Mouse (Mus musculus) hindbrain, embryonic 14.5 days (tissue): ENCODE results near the gene Cby3. TPM values are rescaled to one million over a fixed set of nuclear protein-coding genes. Genes with fewer than 3 reads are reported as not detected.

Source experiments
- ATAC-seq: fragments of 200-750 bp; cut with Nextera tagmentation; 2 replicates; pipeline ENCODE4 v1.8.0; 2017; ENCODE audit warnings: moderate number of reproducible peaks, mild to moderate bottlenecking, moderate TSS enrichment, moderate library complexity; ENCODE audit not compliant: low FRiP score
- DNase-seq: peaks from one replicate; pipeline ENCODE4 v3.0.0-alpha.2; 2015; ENCODE audit warnings: low spot score
- H3K27ac ChIP-seq: fragments of 300-500 bp; sonication (generic); 2 replicates; pipeline ENCODE4 v1.5.1; 2014; ENCODE audit warnings: mild to moderate bottlenecking, moderate library complexity
- H3K27me3 ChIP-seq: fragments of 300-500 bp; sonication (generic); 2 replicates; pipeline ENCODE4 v1.6.1; 2014; ENCODE audit warnings: mild to moderate bottlenecking, low read length, mixed read lengths; ENCODE audit not compliant: control insufficient read depth, insufficient read depth
- H3K36me3 ChIP-seq: fragments of 300-500 bp; sonication (generic); replicated peaks from 2 replicates; pipeline ENCODE4 v1.6.1; 2014; ENCODE audit not compliant: control insufficient read depth, insufficient read depth
- H3K4me1 ChIP-seq: fragments of 300-500 bp; sonication (generic); replicated peaks from 2 replicates; pipeline ENCODE4 v1.6.1; 2014; ENCODE audit warnings: antibody characterized with exemption, low read length, mixed read lengths; ENCODE audit not compliant: control insufficient read depth, insufficient read depth
- H3K4me2 ChIP-seq: fragments of 300-500 bp; sonication (generic); replicated peaks from 2 replicates; pipeline ENCODE4 v1.6.1; 2014; ENCODE audit warnings: mild to moderate bottlenecking, moderate library complexity
- H3K4me3 ChIP-seq: fragments of 300-500 bp; sonication (generic); replicated peaks from 2 replicates; pipeline ENCODE4 v1.5.1; 2014; ENCODE audit warnings: mild to moderate bottlenecking, low read length
- H3K9ac ChIP-seq: fragments of 300-500 bp; sonication (generic); 2 replicates; pipeline ENCODE4 v1.6.1; 2014
- H3K9me3 ChIP-seq: fragments of 300-500 bp; sonication (generic); 2 replicates; pipeline ENCODE4 v1.6.1; 2016; ENCODE audit warnings: low read length; ENCODE audit not compliant: control insufficient read depth
- WGBS: fragments of 180-500 bp; shearing (Covaris S2); extraction: QIAGEN DNeasy Blood & Tissue Kit; methylation state at CpG from one replicate; pipeline ENCODE4 v1.1.7; 2014; 5-methylcytosine and 5-hydroxymethylcytosine counted together
- polyA plus RNA-seq: library from polyadenylated mRNA; unstranded; fragments of >200 nt; fragmentation: Nextera tagmentation; extraction: Ambion mirVana; gene quantifications from 2 replicates; pipeline ENCODE4 v1.2.1, GENCODE M21; 2014

Cby3 gene
- polyA plus RNA-seq, 1 experiment from 2014 or later = 0.68 TPM

- Histone ChIP-seq H3K4me1 (peaks cover 20% of the 10 kb centered on the region; the same call in 1 of the 2 replicates), H3K4me3 (peak overlapping the region; percentile 32), H3K9ac (peak overlapping the region; percentile 77), H3K4me2 (peak overlapping the region; percentile 72), H3K27me3 (no peaks in the 10 kb centered on the region), H3K9me3 (no peaks in the 10 kb centered on the region), H3K27ac (peak overlapping the region; percentile 94), H3K36me3 (no peaks in the 10 kb centered on the region)
- ATAC-seq (no peak), DNase-seq (no peak)
- WGBS = 97% methylated on average over 1 of the region's 1 CpGs
Measured at GRCm38 (mm10) chr11:50371911-50372310, 17.6 kb downstream of the Cby3 start.

GRCm38 (mm10) chr11:50373086-50373485 is 18.8 kb downstream of the Cby3 start:
- no peak for ATAC-seq
- no peak for DNase-seq
- H3K36me3 ChIP-seq = no peaks in the 10 kb centered on the region

GRCm38 (mm10) chr11:50373621-50374020 is 19.4 kb downstream of the Cby3 start:
- Histone ChIP-seq H3K27ac (no peak overlapping the region), H3K4me1 (peaks cover 20% of the 10 kb centered on the region; the same call in 1 of the 2 replicates), H3K4me2 (no peak overlapping the region), H3K36me3 (0 out of 2 replicates have a peak, but pooled peaks cover 1% of the 10 kb centered on the region), H3K9me3 (no peaks in the 10 kb centered on the region), H3K4me3 (no peak overlapping the region), H3K27me3 (no peaks in the 10 kb centered on the region), H3K9ac (no peak overlapping the region)
- WGBS = 88% methylated on average over 1 of the region's 1 CpGs
- DNase-seq (no peak), ATAC-seq (no peak)

More at GRCm38 (mm10) chr11:50373086-50373485, 18.8 kb downstream of the Cby3 start:
- peaks cover 20% of the 10 kb centered on the region; the same call in 1 of the 2 replicates for H3K4me1 ChIP-seq
- H3K9me3 ChIP-seq = no peaks in the 10 kb centered on the region
- no peaks in the 10 kb centered on the region for H3K27me3 ChIP-seq
- H3K9ac ChIP-seq = no peak overlapping the region
- H3K4me3 ChIP-seq = no peak overlapping the region
- no peak overlapping the region for H3K27ac ChIP-seq
- H3K4me2 ChIP-seq = no peak overlapping the region

- Histone ChIP-seq H3K36me3 (peaks cover 9% of the 10 kb centered on the region), H3K4me3 (no peak overlapping the region), H3K4me1 (peaks cover 26% of the 10 kb centered on the region), H3K4me2 (no peak overlapping the region), H3K27me3 (no peaks in the 10 kb centered on the region), H3K9ac (no peak overlapping the region), H3K9me3 (no peaks in the 10 kb centered on the region), H3K27ac (no peak overlapping the region)
- 86% methylated on average over 13 of the region's 13 CpGs for WGBS
- no peak for ATAC-seq
- no peak for DNase-seq
Measured at GRCm38 (mm10) chr11:50374286-50375015, 20.2 kb downstream of the Cby3 start.

GRCm38 (mm10) chr11:50375421-50375820 is 21.2 kb downstream of the Cby3 start:
- Histone ChIP-seq H3K9me3 (no peaks in the 10 kb centered on the region), H3K4me3 (no peak overlapping the region), H3K27me3 (no peaks in the 10 kb centered on the region), H3K9ac (no peak overlapping the region), H3K4me2 (no peak overlapping the region), H3K27ac (no peak overlapping the region), H3K4me1 (peaks cover 35% of the 10 kb centered on the region), H3K36me3 (peaks cover 18% of the 10 kb centered on the region)
- ATAC-seq (no peak), DNase-seq (no peak)
- 73% methylated on average over 5 of the region's 5 CpGs for WGBS

GRCm38 (mm10) chr11:50376156-50376790 is 22.0 kb downstream of the Cby3 start:
- WGBS = 31% methylated on average over 10 of the region's 10 CpGs
- peaks cover 28% of the 10 kb centered on the region for H3K4me1 ChIP-seq
- H3K9me3 ChIP-seq = no peaks in the 10 kb centered on the region
- DNase-seq = no peak
- H3K9ac ChIP-seq = peak overlapping the region; percentile 85
- no peaks in the 10 kb centered on the region for H3K27me3 ChIP-seq
- H3K4me2 ChIP-seq = peak overlapping the region; percentile 77
- peak overlapping the region; percentile 96 for H3K27ac ChIP-seq
- peak overlapping the region; percentile 84 for H3K4me3 ChIP-seq
- peaks cover 19% of the 10 kb centered on the region for H3K36me3 ChIP-seq
- ATAC-seq = no peak

- Histone ChIP-seq H3K4me1 (peaks cover 28% of the 10 kb centered on the region), H3K9ac (peak within 1 kb of the TSS; percentile 90), H3K4me3 (peak within 1 kb of the TSS; percentile 84), H3K27ac (peak within 1 kb of the TSS; percentile 96), H3K36me3 (peaks cover 26% of the 10 kb centered on the region), H3K4me2 (peak within 1 kb of the TSS; percentile 77), H3K9me3 (no peaks in the 10 kb centered on the region), H3K27me3 (no peaks in the 10 kb centered on the region)
- WGBS = under 1% methylated on average over 76 of the region's 76 CpGs
- ATAC-seq = peak; percentile 94
- DNase-seq = peak; percentile 99
Measured at GRCm38 (mm10) chr11:50376911-50377891, 22.9 kb downstream of the Cby3 start, which contains the start of gene Hnrnph1. Gene Hnrnph1, plus strand, starts transcription at chr11:50376990.

GRCm38 (mm10) chr11:50377892-50378684 is 23.8 kb downstream of the Cby3 start:
- H3K4me3 ChIP-seq = peak overlapping the region; percentile 84
- under 1% methylated on average over 71 of the region's 71 CpGs for WGBS
- H3K27me3 ChIP-seq = no peaks in the 10 kb centered on the region
- DNase-seq (peak; percentile 82), ATAC-seq (peak; percentile 79)
- peak overlapping the region; percentile 99 for H3K4me2 ChIP-seq
- H3K9me3 ChIP-seq = no peaks in the 10 kb centered on the region
- H3K9ac ChIP-seq = peak overlapping the region; percentile 90
- H3K36me3 ChIP-seq = peaks cover 35% of the 10 kb centered on the region
- H3K4me1 ChIP-seq = peaks cover 28% of the 10 kb centered on the region
- H3K27ac ChIP-seq = peak overlapping the region; percentile 96
